Mouse (Mus musculus) liver, embryonic 12.5 days (tissue): ENCODE results near the gene Oma1. TPM values are rescaled to one million over a fixed set of nuclear protein-coding genes. Genes with fewer than 3 reads are reported as not detected.

ENCODE experiments used
- ATAC-seq: fragments of 200-750 bp; cut with Nextera tagmentation; 2 replicates; pipeline ENCODE4 v1.8.0; 2017; ENCODE audit warnings: moderate number of reproducible peaks, mild to moderate bottlenecking, moderate library complexity
- H3K27ac ChIP-seq: fragments of 300-500 bp; sonication (generic); 2 replicates; pipeline ENCODE4 v1.5.1; 2016; ENCODE audit warnings: mild to moderate bottlenecking
- H3K27me3 ChIP-seq: fragments of 300-500 bp; sonication (generic); replicated peaks from 2 replicates; pipeline ENCODE4 v1.6.1; 2016; ENCODE audit warnings: mild to moderate bottlenecking, moderate library complexity
- H3K36me3 ChIP-seq: fragments of 300-500 bp; sonication (generic); 2 replicates; pipeline ENCODE4 v1.6.1; 2016; ENCODE audit warnings: mild to moderate bottlenecking, moderate library complexity
- H3K4me1 ChIP-seq: fragments of 300-500 bp; sonication (generic); 2 replicates; pipeline ENCODE4 v1.6.1; 2016
- H3K4me2 ChIP-seq: fragments of 300-500 bp; sonication (generic); 2 replicates; pipeline ENCODE4 v1.6.1; 2016; ENCODE audit warnings: mild to moderate bottlenecking, moderate library complexity
- H3K4me3 ChIP-seq: fragments of 300-500 bp; sonication (generic); 2 replicates; pipeline ENCODE4 v1.5.1; 2016; ENCODE audit warnings: mild to moderate bottlenecking, moderate library complexity
- H3K9ac ChIP-seq: fragments of 300-500 bp; sonication (generic); 2 replicates; pipeline ENCODE4 v1.6.1; 2016; ENCODE audit warnings: mild to moderate bottlenecking, moderate library complexity
- H3K9me3 ChIP-seq: fragments of 300-500 bp; sonication (generic); replicated peaks from 2 replicates; pipeline ENCODE4 v1.6.1; 2016; ENCODE audit warnings: mild to moderate bottlenecking, moderate library complexity
- WGBS: fragments of 180-500 bp; shearing (Covaris S2); methylation state at CpG from one replicate; pipeline ENCODE4 v1.1.7; 2016; ENCODE audit not compliant: insufficient replicate concordance; 5-methylcytosine and 5-hydroxymethylcytosine counted together
- polyA plus RNA-seq: library from polyadenylated mRNA; unstranded; fragments of >200 nt; fragmentation: Nextera tagmentation; extraction: Ambion mirVana; gene quantifications from 2 replicates; pipeline ENCODE4 v1.2.1, GENCODE M21; 2016

Gene Oma1
- polyA plus RNA-seq, 1 experiment from 2014 or later = 16.5 TPM

DNA sequence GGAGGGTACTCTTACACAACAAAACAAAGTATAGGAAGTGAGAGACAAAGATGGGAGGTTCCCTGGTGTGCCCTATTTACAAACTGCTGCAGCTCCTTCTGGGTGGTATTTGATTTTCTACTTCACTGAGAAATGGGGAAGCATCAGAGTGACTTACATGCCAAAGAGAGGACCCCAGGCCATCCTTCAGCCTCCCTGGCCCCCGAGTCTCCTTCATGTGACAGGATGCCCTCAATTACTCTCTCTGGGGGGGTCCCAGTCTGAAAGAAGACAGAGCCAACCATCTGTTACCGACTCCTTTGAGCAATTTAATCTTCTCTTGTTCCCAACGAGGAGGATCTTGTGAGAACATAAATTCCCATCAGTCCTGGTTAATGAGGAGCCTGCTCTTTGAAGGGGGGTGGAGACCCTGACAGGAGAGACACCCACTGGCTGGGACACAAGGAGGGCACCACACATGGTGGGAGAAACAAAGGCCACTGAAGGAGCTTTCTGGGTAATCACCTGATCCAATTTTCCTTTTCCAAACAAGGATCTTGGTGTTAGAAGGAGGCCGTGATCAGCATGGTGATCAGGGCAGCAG lies 96.7 kb downstream of the Oma1 start:
- Histone ChIP-seq H3K27ac (no peak overlapping the region), H3K27me3 (no peaks in the 10 kb centered on the region), H3K4me2 (no peak overlapping the region), H3K4me1 (no peaks in the 10 kb centered on the region), H3K4me3 (no peak overlapping the region), H3K36me3 (no peaks in the 10 kb centered on the region), H3K9ac (no peak overlapping the region), H3K9me3 (no peaks in the 10 kb centered on the region)
- ATAC-seq = no peak
- 34% methylated on average over 4 of the region's 4 CpGs for WGBS

Other genes with a start within 250 kb of the Oma1 start
- gene Mier1, start 199.4 kb upstream of the Oma1 start, polyA plus RNA-seq = 35.1 and 39.4 TPM in 2 replicates
- gene Wdr78, start 199.3 kb upstream of the Oma1 start, polyA plus RNA-seq = 1.0 and 1.1 TPM in 2 replicates
- gene Slc35d1, start 98.6 kb upstream of the Oma1 start, polyA plus RNA-seq = 11.1 and 12.7 TPM in 2 replicates
- gene 4921539E11Rik, start 22.9 kb upstream of the Oma1 start, polyA plus RNA-seq = not detected in 2 replicates